Mouse (Mus musculus) embryonic facial prominence, embryonic 11.5 days (tissue): ENCODE results near the gene Pnpla6. TPM values are rescaled to one million over a fixed set of nuclear protein-coding genes. Genes with fewer than 3 reads are reported as not detected.

Experiments
- ATAC-seq: fragments of 200-750 bp; cut with Nextera tagmentation; replicated peaks from 2 replicates; pipeline ENCODE4 v1.8.0; 2017; ENCODE audit warnings: low read depth; ENCODE audit not compliant: insufficient number of reproducible peaks, low FRiP score, low TSS enrichment
- DNase-seq: peaks from one replicate; pipeline ENCODE4 v3.0.0-alpha.2; 2015; ENCODE audit warnings: low spot score
- H3K27ac ChIP-seq: fragments of 300-500 bp; sonication (generic); replicated peaks from 2 replicates; pipeline ENCODE4 v1.5.1; 2014; ENCODE audit warnings: mild to moderate bottlenecking, low read depth, low read length, control low read depth
- H3K27me3 ChIP-seq: fragments of 300-500 bp; sonication (generic); 2 replicates; pipeline ENCODE4 v1.6.1; 2014; ENCODE audit warnings: mild to moderate bottlenecking, low read length, moderate library complexity, mixed read lengths; ENCODE audit not compliant: control insufficient read depth, insufficient read depth
- H3K36me3 ChIP-seq: fragments of 300-500 bp; sonication (generic); replicated peaks from 2 replicates; pipeline ENCODE4 v1.6.1; 2014; ENCODE audit warnings: low read depth, mild to moderate bottlenecking, low read length, moderate library complexity, mixed read lengths; ENCODE audit not compliant: control insufficient read depth, insufficient read depth
- H3K4me1 ChIP-seq: fragments of 300-500 bp; sonication (generic); 2 replicates; pipeline ENCODE4 v1.6.1; 2014; ENCODE audit warnings: low read length, mixed read lengths; ENCODE audit not compliant: control insufficient read depth, insufficient read depth
- H3K4me2 ChIP-seq: fragments of 300-500 bp; sonication (generic); 2 replicates; pipeline ENCODE4 v1.6.1; 2014; ENCODE audit warnings: low read depth, mild to moderate bottlenecking, control low read depth, low read length, moderate library complexity
- H3K4me3 ChIP-seq: fragments of 300-500 bp; sonication (generic); 2 replicates; pipeline ENCODE4 v1.5.1; 2014; ENCODE audit warnings: low read depth, low read length, control low read depth
- H3K9ac ChIP-seq: fragments of 300-500 bp; sonication (generic); replicated peaks from 2 replicates; pipeline ENCODE4 v1.6.1; 2014; ENCODE audit warnings: mild to moderate bottlenecking, control low read depth, low read length
- H3K9me3 ChIP-seq: fragments of 300-500 bp; sonication (generic); replicated peaks from 2 replicates; pipeline ENCODE4 v1.6.1; 2016; ENCODE audit warnings: mild to moderate bottlenecking, low read length, inconsistent platforms, mixed read lengths; ENCODE audit not compliant: control insufficient read depth
- WGBS: fragments of 180-500 bp; shearing (Covaris S2); extraction: QIAGEN DNeasy Blood & Tissue Kit; methylation state at CpG from one replicate; pipeline ENCODE4 v1.1.7; 2014; 5-methylcytosine and 5-hydroxymethylcytosine counted together
- polyA plus RNA-seq: library from polyadenylated mRNA; unstranded; fragments of >200 nt; fragmentation: Nextera tagmentation; extraction: Ambion mirVana; gene quantifications from 2 replicates; pipeline ENCODE4 v1.2.1, GENCODE M21; 2014

The Pnpla6 gene
- polyA plus RNA-seq, 1 experiment from 2014 or later: 17.5 TPM

DNA sequence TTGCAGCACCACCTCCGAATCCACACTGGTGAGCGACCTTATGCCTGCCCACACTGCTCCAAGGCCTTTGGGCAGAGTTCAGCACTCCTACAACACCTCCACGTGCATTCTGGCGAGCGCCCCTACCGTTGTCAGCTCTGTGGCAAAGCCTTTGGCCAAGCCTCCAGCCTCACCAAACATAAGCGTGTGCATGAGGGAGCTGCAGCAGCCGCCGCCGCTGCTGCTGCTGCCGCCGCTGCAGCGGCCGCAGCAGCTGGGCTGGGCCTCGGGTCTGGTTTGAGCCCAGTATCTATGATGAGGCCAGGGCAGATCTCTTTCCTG is 18.8 kb upstream of the Pnpla6 start:
- ATAC-seq: no peak
- H3K9ac ChIP-seq: no peak overlapping the region
- WGBS: 92% methylated on average over 15 of the region's 15 CpGs
- H3K9me3 ChIP-seq: peaks cover 6% of the 10 kb centered on the region
- H3K36me3 ChIP-seq: peaks cover 26% of the 10 kb centered on the region
- H3K4me2 ChIP-seq: no peak overlapping the region
- no peak for DNase-seq
- H3K4me1 ChIP-seq: no peaks in the 10 kb centered on the region
- H3K27me3 ChIP-seq: no peaks in the 10 kb centered on the region
- H3K27ac ChIP-seq: no peak overlapping the region
- peak overlapping the region; percentile 8; the same call in 1 of the 2 replicates for H3K4me3 ChIP-seq

DNA sequence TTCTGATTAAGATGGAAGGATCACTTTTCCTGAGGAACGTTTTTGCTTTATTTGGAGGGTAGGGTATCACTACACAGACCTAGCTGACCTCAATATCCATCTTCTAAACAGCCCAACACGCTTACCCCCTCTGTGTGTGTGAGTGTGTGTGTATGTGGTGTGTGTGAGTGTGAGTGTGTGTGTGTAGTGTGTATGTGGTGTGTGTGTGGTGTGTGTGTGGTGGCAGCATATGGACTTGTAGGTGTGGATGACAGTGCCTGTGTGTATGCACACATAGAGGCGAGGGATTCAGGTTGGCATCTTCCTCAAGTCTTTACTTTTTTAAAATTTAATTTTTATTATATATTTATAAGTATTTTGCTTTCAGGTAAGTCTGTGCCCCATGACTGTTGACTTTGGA is 16.6 kb upstream of the Pnpla6 start:
- no peak for DNase-seq
- Histone ChIP-seq H3K36me3 (peaks cover 26% of the 10 kb centered on the region), H3K4me1 (no peaks in the 10 kb centered on the region), H3K9me3 (peaks cover 6% of the 10 kb centered on the region), H3K4me3 (no peak overlapping the region), H3K27ac (no peak overlapping the region), H3K9ac (no peak overlapping the region), H3K27me3 (no peaks in the 10 kb centered on the region), H3K4me2 (no peak overlapping the region)
- no peak for ATAC-seq
- 92% methylated on average over 3 of the region's 3 CpGs for WGBS

DNA sequence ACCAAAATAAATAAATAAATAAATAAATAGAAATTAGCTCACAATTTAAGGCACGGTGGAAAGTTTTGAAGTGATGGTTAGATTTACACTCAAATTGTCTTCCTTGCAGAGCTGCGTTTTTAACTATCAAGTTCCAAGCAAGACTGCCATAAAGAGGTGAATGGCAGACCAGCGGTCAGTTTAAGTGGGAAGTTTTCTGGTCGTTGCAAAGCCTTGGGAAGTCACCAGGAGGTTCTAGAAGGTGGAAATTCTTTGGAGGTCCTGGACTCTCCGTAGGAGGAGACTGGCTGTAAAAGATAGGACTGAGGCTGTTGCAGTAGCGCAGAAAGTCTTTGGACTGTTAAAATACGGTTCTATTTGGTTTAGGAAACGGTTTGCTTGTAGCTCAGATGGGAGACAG is 15.4 kb upstream of the Pnpla6 start:
- peaks cover 24% of the 10 kb centered on the region for H3K36me3 ChIP-seq
- peak overlapping the region; percentile 69 for H3K4me2 ChIP-seq
- DNase-seq: no peak

DNA sequence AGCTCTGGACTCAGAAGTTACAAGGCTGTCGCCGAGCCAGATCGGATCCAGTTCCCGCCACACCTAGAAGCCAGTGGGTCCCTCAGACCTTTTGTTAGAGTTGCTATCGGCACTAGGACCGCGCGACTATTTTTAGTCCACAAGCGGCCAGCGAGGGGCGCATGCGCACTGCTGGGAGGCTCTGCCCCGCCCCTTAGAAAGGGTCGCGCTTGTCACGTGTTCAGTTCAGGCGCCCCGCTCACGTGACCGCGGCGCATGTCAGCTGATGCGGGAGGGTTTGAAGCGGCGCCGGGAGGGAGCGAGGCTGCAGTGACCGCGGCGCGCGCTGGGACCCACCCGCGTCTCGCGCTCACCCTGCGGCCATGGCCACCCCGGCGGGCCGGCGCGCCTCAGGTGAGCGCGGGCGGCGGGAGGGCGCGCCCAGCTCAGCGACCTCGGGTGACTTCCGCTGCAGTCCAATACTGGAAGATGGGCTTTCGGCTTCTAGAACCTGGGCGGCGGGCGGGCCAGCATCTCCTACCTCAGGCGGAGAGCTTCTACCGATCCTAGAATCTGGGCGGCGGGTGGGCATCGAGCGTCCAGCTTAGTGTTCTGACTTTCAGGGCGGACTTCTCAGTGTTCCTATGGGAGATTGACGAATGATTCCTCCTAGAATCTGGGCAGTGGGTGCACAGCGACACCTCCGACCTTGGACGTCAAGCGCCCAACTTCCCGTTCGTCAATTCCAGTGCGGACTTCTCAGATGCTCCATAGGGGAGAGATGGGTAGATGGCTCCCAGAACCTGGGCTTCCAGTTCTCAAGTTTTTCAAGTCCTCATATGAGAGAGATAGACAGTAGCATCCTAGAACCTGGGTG is 14.7 kb upstream of the Pnpla6 start, which contains the start of gene Mcoln1:
TSS of gene Mcoln1 (plus strand) at position 223 of the 856 bp plus-strand sequence.
- Histone ChIP-seq H3K4me2 (peak within 1 kb of the TSS; percentile 69), H3K4me3 (peak within 1 kb of the TSS; percentile 83), H3K9ac (peak within 1 kb of the TSS; percentile 82), H3K9me3 (peaks cover 6% of the 10 kb centered on the region), H3K27me3 (no peaks in the 10 kb centered on the region), H3K4me1 (no peaks in the 10 kb centered on the region), H3K36me3 (peaks cover 19% of the 10 kb centered on the region), H3K27ac (peak within 1 kb of the TSS; percentile 79)
- WGBS: under 1% methylated on average over 68 of the region's 70 CpGs
- peak; percentile 100 for DNase-seq
- peak; percentile 87 for ATAC-seq

More for the DNA sequence above, 15.4 kb upstream of the Pnpla6 start:
- H3K9ac ChIP-seq: peak overlapping the region; percentile 82
- H3K4me1 ChIP-seq: no peaks in the 10 kb centered on the region
- H3K27ac ChIP-seq: peak overlapping the region; percentile 79
- peak; percentile 2; the same call in 1 of the 2 replicates for ATAC-seq
- no peaks in the 10 kb centered on the region for H3K27me3 ChIP-seq
- WGBS: 12% methylated on average over 8 of the region's 8 CpGs
- peak overlapping the region; percentile 83 for H3K4me3 ChIP-seq
- peaks cover 6% of the 10 kb centered on the region for H3K9me3 ChIP-seq

DNA sequence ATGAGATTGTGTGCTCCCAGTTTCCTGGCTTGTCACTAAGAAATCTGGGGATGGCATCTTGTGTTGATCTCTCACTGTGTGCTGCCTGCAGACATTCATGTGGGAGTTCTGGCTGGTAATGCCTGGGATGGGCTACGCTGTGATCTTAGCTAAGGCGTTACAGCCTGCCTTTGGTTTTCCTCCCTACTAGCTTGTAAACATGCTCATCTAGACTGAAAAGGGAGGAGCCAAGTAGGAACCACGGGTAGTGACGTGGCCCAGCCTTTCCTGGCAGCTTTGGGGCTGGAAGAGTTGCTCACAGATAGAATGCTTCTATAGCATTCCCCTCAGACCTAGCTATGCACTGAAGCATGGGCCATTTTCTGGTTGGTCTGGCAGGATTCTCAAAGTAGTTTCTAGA is 13.0 kb upstream of the Pnpla6 start:
- Histone ChIP-seq H3K36me3 (peaks cover 4% of the 10 kb centered on the region), H3K27ac (no peak overlapping the region), H3K4me3 (no peak overlapping the region), H3K9ac (no peak overlapping the region; the same call in 1 of the 2 replicates), H3K9me3 (no peaks in the 10 kb centered on the region), H3K4me2 (no peak overlapping the region), H3K27me3 (no peaks in the 10 kb centered on the region), H3K4me1 (no peaks in the 10 kb centered on the region)
- DNase-seq (no peak), ATAC-seq (no peak)
- 69% methylated on average over 4 of the region's 4 CpGs for WGBS

DNA sequence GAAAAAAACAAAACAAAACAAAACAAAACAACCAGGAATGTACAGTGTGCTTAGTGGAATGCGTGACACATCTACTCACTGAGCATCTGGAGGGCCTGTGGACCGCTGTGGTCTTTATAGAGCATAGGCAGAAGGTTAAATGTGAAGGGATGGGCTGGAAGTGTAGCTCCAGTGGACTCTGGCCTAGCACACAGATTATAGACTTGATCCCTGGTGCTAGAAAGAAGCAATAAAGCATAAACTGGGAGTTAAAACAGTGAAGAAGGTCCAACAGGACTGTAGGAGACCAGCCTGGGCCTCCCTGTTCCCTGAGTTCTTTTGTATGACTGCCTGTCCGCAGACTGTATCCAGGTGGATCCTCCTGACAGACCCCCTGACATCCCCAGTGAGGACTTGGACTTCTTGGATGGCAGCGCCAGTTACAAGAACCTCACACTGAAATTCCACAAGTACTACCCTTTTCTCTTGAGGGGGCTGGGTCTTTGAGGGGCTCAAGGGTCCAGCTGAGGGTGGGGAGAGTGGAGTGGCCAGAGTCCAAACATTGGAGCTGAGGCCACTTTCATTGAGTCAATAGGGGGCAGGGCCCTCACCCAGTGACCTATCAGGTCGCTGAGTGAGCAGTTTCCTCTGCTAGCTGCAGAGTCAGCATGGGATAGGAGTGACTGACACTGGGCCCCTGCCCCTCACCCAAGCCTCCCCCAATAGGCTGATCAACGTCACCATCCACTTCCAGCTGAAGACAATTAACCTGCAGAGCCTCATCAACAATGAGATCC is 7.0 kb upstream of the Pnpla6 start:
- Histone ChIP-seq H3K27ac (no peak overlapping the region), H3K36me3 (peaks cover 8% of the 10 kb centered on the region), H3K4me3 (no peak overlapping the region), H3K9ac (no peak overlapping the region), H3K4me1 (no peaks in the 10 kb centered on the region), H3K9me3 (no peaks in the 10 kb centered on the region), H3K27me3 (no peaks in the 10 kb centered on the region), H3K4me2 (no peak overlapping the region)
- DNase-seq (no peak), ATAC-seq (no peak)
- 86% methylated on average over 6 of the region's 6 CpGs for whole genome bisulfite sequencing

DNA sequence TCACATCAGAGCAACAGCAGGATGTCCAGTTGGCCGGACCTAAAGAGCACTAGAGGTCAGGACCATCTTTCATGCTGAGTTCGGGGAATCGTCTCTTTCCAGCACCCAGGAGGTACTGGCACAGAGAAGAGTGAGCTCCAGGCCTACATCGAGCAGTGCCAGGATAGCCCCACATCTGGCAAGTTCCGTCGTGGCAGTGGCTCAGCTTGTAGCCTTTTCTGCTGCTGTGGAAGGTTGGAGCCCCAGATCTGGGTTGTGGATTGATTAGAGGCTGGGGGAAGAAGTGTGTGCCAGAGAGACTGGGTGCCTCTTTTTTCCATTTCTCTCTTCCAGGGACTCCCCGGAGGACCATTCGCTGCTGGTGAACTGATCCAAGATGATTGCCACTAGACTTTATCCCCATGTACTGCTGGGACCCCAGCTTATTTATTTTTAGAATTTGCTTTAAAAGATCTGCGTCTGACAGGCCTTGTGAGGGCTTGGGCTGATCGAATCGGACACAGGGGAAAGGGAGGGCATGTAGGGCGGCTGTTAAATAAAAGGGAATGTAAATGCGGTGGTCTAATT is 420 bp upstream of the Pnpla6 start:
- H3K36me3 ChIP-seq: no peaks in the 10 kb centered on the region; the same call in 1 of the 2 replicates
- no peak for ATAC-seq
- no peaks in the 10 kb centered on the region; the same call in 1 of the 2 replicates for H3K4me1 ChIP-seq
- peak overlapping the region; percentile 41 for H3K27ac ChIP-seq
- H3K4me2 ChIP-seq: peak overlapping the region; percentile 73; the same call in 1 of the 2 replicates
- H3K27me3 ChIP-seq: no peaks in the 10 kb centered on the region
- DNase-seq: no peak
- WGBS: 27% methylated on average over 13 of the region's 13 CpGs
- H3K9ac ChIP-seq: peak overlapping the region; percentile 14
- H3K4me3 ChIP-seq: peak overlapping the region; percentile 50
- no peaks in the 10 kb centered on the region for H3K9me3 ChIP-seq
